Mouse (Mus musculus) liver, postnatal 0 days (tissue): ENCODE measurements around the gene Golga7b.

Experiments
- CTCF ChIP-seq: sonication (generic); IDR thresholded peaks from 2 replicates; pipeline ENCODE4 v1.5.1; 2016; ENCODE audit warnings: antibody characterized with exemption, low read depth
- EP300 ChIP-seq: IDR thresholded peaks from 2 replicates; pipeline ENCODE4 v1.6.1; 2016; ENCODE audit warnings: antibody characterized with exemption, low read depth, mild to moderate bottlenecking

DNA sequence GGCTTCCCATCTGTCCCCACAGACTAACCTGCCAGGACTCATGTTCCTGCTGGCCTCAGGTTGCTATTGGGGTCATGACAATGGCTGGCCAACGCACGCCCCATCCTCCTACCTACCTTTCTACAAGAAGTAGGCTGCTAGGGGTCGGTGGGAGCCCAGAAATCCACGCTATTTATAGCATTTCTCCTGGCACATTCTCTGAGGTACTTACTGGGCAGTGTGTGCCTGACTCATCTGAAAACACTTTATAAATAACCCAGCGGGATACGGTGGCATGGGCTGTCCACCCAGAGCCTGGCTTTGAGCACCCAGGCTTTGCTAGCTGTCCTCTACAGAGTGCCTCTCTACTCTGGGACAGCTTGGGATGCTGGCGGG lies 9.0 kb upstream of the Golga7b start:
- no peak for TF ChIP-seq CTCF
- TF ChIP-seq EP300, result no peak
